Comparison of ENCODE assay signal across 12 mouse cellular contexts in genomic region chr2:153850351-153851029, GRCm38 (mm10). TPM values are rescaled to one million over a fixed set of nuclear protein-coding genes. Genes with fewer than 3 reads are reported as not detected.
DNase-seq lines count a peak whose midpoint lies in the region; ATAC-seq and TF ChIP-seq lines count a peak whose summit lies in the region.
"Had no signal": no experiment of that assay in that cellular context is flagged by ENCODE, and none has a peak within 500 bp of the region (broad histone marks: within the 10 kb centered on the region; RNA-seq: fewer than 3 reads in every experiment).

No protein-coding gene starts in this region.

- no peak overlapping the region for H3K9ac ChIP-seq in heart, embryonic 11.5 days (ENCODE audit: low read depth, low read length)
- H3K9ac ChIP-seq in midbrain, postnatal 0 days (replicated peaks; ENCODE audit: low read length, poor library complexity, severe bottlenecking): no peak overlapping the region
- H3K9ac ChIP-seq in midbrain, embryonic 16.5 days (ENCODE audit: low read depth, low read length): no peak overlapping the region
- H3K9ac ChIP-seq in forebrain, embryonic 15.5 days (replicated peaks): no peak overlapping the region
- H3K9ac ChIP-seq: hindbrain, embryonic 14.5 days; midbrain, embryonic 13.5 days had no signal

- no peak overlapping the region for H3K27ac ChIP-seq in heart, embryonic 11.5 days (ENCODE audit: low read depth, low read length)
- H3K27ac ChIP-seq in midbrain, postnatal 0 days (ENCODE audit: low read depth, low read length): no peak overlapping the region
- H3K27ac ChIP-seq in midbrain, embryonic 16.5 days (ENCODE audit: low read length): no peak overlapping the region
- no peak overlapping the region for H3K27ac ChIP-seq in forebrain, embryonic 15.5 days (replicated peaks)
- H3K27ac ChIP-seq: hindbrain, embryonic 14.5 days; left cerebral cortex, adult 2 months; midbrain, embryonic 13.5 days had no signal

- peaks cover 3% of the 10 kb centered on the region; the same call in 1 of the 2 replicates for H3K9me3 ChIP-seq in heart, embryonic 11.5 days (replicated peaks; ENCODE audit: control insufficient read depth, low read length)
- H3K9me3 ChIP-seq in midbrain, postnatal 0 days (ENCODE audit: low read length): no peaks in the 10 kb centered on the region
- no peaks in the 10 kb centered on the region for H3K9me3 ChIP-seq in midbrain, embryonic 16.5 days (replicated peaks; ENCODE audit: control insufficient read depth, low read length, poor library complexity, severe bottlenecking)
- no peaks in the 10 kb centered on the region for H3K9me3 ChIP-seq in forebrain, embryonic 15.5 days
- H3K9me3 ChIP-seq: midbrain, embryonic 13.5 days had no signal

- H3K36me3 ChIP-seq in heart, embryonic 11.5 days (ENCODE audit: control insufficient read depth, insufficient read depth, low read length): no peaks in the 10 kb centered on the region
- no peaks in the 10 kb centered on the region for H3K36me3 ChIP-seq in midbrain, postnatal 0 days (ENCODE audit: insufficient read depth, low read length)
- H3K36me3 ChIP-seq in midbrain, embryonic 16.5 days (ENCODE audit: control insufficient read depth, insufficient read depth, low read length): no peaks in the 10 kb centered on the region
- H3K36me3 ChIP-seq in forebrain, embryonic 15.5 days: no peaks in the 10 kb centered on the region
- H3K36me3 ChIP-seq: midbrain, embryonic 13.5 days had no signal

- H3K27me3 ChIP-seq in heart, embryonic 11.5 days (ENCODE audit: control insufficient read depth, insufficient read depth, low read length): no peaks in the 10 kb centered on the region
- no peaks in the 10 kb centered on the region for H3K27me3 ChIP-seq in midbrain, postnatal 0 days (ENCODE audit: insufficient read depth, low read length)
- H3K27me3 ChIP-seq in midbrain, embryonic 16.5 days (ENCODE audit: control insufficient read depth, insufficient read depth, low read depth, low read length): no peaks in the 10 kb centered on the region
- H3K27me3 ChIP-seq in forebrain, embryonic 15.5 days: no peaks in the 10 kb centered on the region

- no peak overlapping the region for H3K4me2 ChIP-seq in heart, embryonic 11.5 days
- no peak overlapping the region for H3K4me2 ChIP-seq in midbrain, postnatal 0 days (ENCODE audit: low read depth, low read length, poor library complexity, severe bottlenecking)
- H3K4me2 ChIP-seq in midbrain, embryonic 16.5 days (ENCODE audit: low read length): no peak overlapping the region
- no peak overlapping the region for H3K4me2 ChIP-seq in forebrain, embryonic 15.5 days (replicated peaks)
- H3K4me2 ChIP-seq: hindbrain, embryonic 14.5 days; midbrain, embryonic 13.5 days had no signal

- peak; percentile 63 for DNase-seq in heart, adult 11 months
- no peak for DNase-seq in midbrain, postnatal 0 days (ENCODE audit: low spot score)
- peak; percentile 26 for DNase-seq in WW6 (ENCODE audit: low read depth, low spot score)
- peak; percentile 6 for DNase-seq in mesoderm, embryonic 11.5 days (ENCODE audit: low read depth, low spot score)
- DNase-seq in frontal cortex, postnatal 36 days (ENCODE audit: low spot score in 2 of 2): no peak

- H3K4me3 ChIP-seq in heart, embryonic 11.5 days (ENCODE audit: low read depth, low read length): no peak overlapping the region
- no peak overlapping the region for H3K4me3 ChIP-seq in midbrain, postnatal 0 days (ENCODE audit: low read depth, low read length)
- H3K4me3 ChIP-seq in midbrain, embryonic 16.5 days (ENCODE audit: low read depth, low read length): no peak overlapping the region
- no peak overlapping the region for H3K4me3 ChIP-seq in forebrain, embryonic 15.5 days
- H3K4me3 ChIP-seq: left cerebral cortex, adult 2 months; midbrain, embryonic 13.5 days had no signal

- 83% methylated on average over 6 of the region's 6 CpGs for WGBS in heart, embryonic 11.5 days (ENCODE audit: insufficient replicate concordance)
- WGBS in midbrain, postnatal 0 days: 81% methylated on average over 6 of the region's 6 CpGs
- WGBS in midbrain, embryonic 16.5 days: 85% methylated on average over 6 of the region's 6 CpGs
- WGBS in forebrain, embryonic 15.5 days: 88% methylated on average over 6 of the region's 6 CpGs

- TF ChIP-seq CTCF in midbrain, postnatal 0 days (IDR thresholded peaks at IDR 0.05): peak; percentile 51

- no peaks in the 10 kb centered on the region for H3K4me1 ChIP-seq in heart, embryonic 11.5 days (ENCODE audit: control insufficient read depth, insufficient read depth, low read length)
- no peaks in the 10 kb centered on the region for H3K4me1 ChIP-seq in midbrain, postnatal 0 days (ENCODE audit: insufficient read depth, low read length)
- no peaks in the 10 kb centered on the region for H3K4me1 ChIP-seq in midbrain, embryonic 16.5 days (ENCODE audit: control insufficient read depth, insufficient read depth, low read length)
- H3K4me1 ChIP-seq in forebrain, embryonic 15.5 days: no peaks in the 10 kb centered on the region

- ATAC-seq in heart, embryonic 11.5 days (replicated peaks; ENCODE audit: insufficient number of reproducible peaks, low FRiP score, low TSS enrichment): no peak
- no peak for ATAC-seq in midbrain, postnatal 0 days (ENCODE audit: low FRiP score)
- no peak for ATAC-seq in midbrain, embryonic 16.5 days
- ATAC-seq in forebrain, embryonic 15.5 days (replicated peaks): no peak
- ATAC-seq: forebrain, embryonic 14.5 days; midbrain, embryonic 13.5 days had no signal

RNA-seq across cellular contexts. Expression of gene Sun5, which starts 20.4 kb away (rescaled TPM):
- not detected in 2 replicates for polyA plus RNA-seq in heart, embryonic 11.5 days (2014; fragmentation: Nextera tagmentation; extraction: Ambion mirVana)
- not detected in 2 replicates for total RNA-seq in midbrain, postnatal 0 days (2014; rRNA removed)
- not detected in 2 replicates for polyA plus RNA-seq in midbrain, postnatal 0 days (2015; fragmentation: Nextera tagmentation; extraction: Ambion mirVana)
- polyA plus RNA-seq in midbrain, embryonic 16.5 days (2015; fragmentation: Nextera tagmentation; extraction: Ambion mirVana): not detected in 2 replicates
- polyA plus RNA-seq in forebrain, embryonic 15.5 days (2015; fragmentation: Nextera tagmentation; extraction: Ambion mirVana): not detected in 2 replicates
- total RNA-seq: left cerebral cortex, adult 2 months had no signal
- polyA plus RNA-seq: forebrain, embryonic 14.5 days; hindbrain, embryonic 14.5 days; midbrain, embryonic 13.5 days had no signal

RNA-seq across cellular contexts. Expression of gene Bpifb2, which starts 24.4 kb away (rescaled TPM):
- polyA plus RNA-seq in heart, embryonic 11.5 days (2014; fragmentation: Nextera tagmentation; extraction: Ambion mirVana): not detected in 2 replicates
- 0.28 and 0.33 TPM in 2 replicates for total RNA-seq in midbrain, postnatal 0 days (2014; rRNA removed)
- 0.28 and 0.34 TPM in 2 replicates for polyA plus RNA-seq in midbrain, postnatal 0 days (2015; fragmentation: Nextera tagmentation; extraction: Ambion mirVana)
- 0.26 TPM in 1 of 2 replicates, not detected in the other for polyA plus RNA-seq in midbrain, embryonic 16.5 days (2015; fragmentation: Nextera tagmentation; extraction: Ambion mirVana)
- not detected in 2 replicates for polyA plus RNA-seq in forebrain, embryonic 15.5 days (2015; fragmentation: Nextera tagmentation; extraction: Ambion mirVana)
- total RNA-seq: left cerebral cortex, adult 2 months had no signal
- polyA plus RNA-seq: forebrain, embryonic 14.5 days; hindbrain, embryonic 14.5 days; midbrain, embryonic 13.5 days had no signal

RNA-seq across cellular contexts. Expression of gene Bpifb6, which starts 49.7 kb away (rescaled TPM):
- not detected in 2 replicates for polyA plus RNA-seq in heart, embryonic 11.5 days (2014; fragmentation: Nextera tagmentation; extraction: Ambion mirVana)
- 0.38 TPM in 1 of 2 replicates, not detected in the other for total RNA-seq in midbrain, postnatal 0 days (2014; rRNA removed)
- 0.10 TPM in 1 of 2 replicates, not detected in the other for polyA plus RNA-seq in midbrain, postnatal 0 days (2015; fragmentation: Nextera tagmentation; extraction: Ambion mirVana)
- polyA plus RNA-seq in midbrain, embryonic 16.5 days (2015; fragmentation: Nextera tagmentation; extraction: Ambion mirVana): not detected in 2 replicates
- polyA plus RNA-seq in forebrain, embryonic 15.5 days (2015; fragmentation: Nextera tagmentation; extraction: Ambion mirVana): not detected in 2 replicates
- total RNA-seq: left cerebral cortex, adult 2 months had no signal
- polyA plus RNA-seq: forebrain, embryonic 14.5 days; hindbrain, embryonic 14.5 days; midbrain, embryonic 13.5 days had no signal

Comparison
In these comparisons a context has a peak if more than half of its experiments do, and no peak if none do; other contexts are left out.
1. DNase-seq: peak in heart, adult 11 months (single experiment), WW6 (single experiment) and mesoderm, embryonic 11.5 days (single experiment); none in midbrain, postnatal 0 days (single experiment) and frontal cortex, postnatal 36 days (0 of 2).